Mouse (Mus musculus): ENCODE measurements around the gene Omt2a.

DNA sequence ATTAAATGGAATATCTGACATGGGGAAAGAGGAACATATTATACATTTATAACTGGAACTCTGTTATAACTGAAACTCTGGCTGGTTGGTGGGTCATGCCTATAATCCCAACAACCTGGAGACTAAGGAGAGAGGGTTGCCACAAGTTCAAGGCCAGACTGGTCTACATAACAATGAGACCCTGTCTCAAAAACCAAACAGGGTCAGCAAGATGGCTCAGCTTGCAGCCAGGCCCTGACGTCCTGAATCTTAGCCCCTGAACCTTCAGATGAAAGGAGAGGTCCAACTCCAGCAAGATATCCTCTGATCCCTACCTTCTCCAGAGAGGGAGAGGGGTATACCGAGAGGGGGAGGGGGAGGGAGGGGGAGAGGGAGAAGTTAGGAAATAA lies 45.9 kb upstream of the Omt2a start:
- TF ChIP-seq CTCF (IDR thresholded peaks at IDR 0.05; ENCODE audit: borderline replicate concordance, extremely low read depth, insufficient read depth, insufficient read length) (no peak), POLR2A (IDR thresholded peaks at IDR 0.05; ENCODE audit: borderline replicate concordance, extremely low read depth, insufficient read depth, insufficient read length, poor library complexity, severe bottlenecking) (no peak)

All from brain, embryonic 14.5 days (tissue).